Mouse (Mus musculus): ENCODE measurements at regions not wholly inside any gene's neighbourhood (a gene's known extent, or its start where the extent isn't known, plus 50 kb on each side); places are given as distances from the start of the nearest gene placed in this dataset.

DNA sequence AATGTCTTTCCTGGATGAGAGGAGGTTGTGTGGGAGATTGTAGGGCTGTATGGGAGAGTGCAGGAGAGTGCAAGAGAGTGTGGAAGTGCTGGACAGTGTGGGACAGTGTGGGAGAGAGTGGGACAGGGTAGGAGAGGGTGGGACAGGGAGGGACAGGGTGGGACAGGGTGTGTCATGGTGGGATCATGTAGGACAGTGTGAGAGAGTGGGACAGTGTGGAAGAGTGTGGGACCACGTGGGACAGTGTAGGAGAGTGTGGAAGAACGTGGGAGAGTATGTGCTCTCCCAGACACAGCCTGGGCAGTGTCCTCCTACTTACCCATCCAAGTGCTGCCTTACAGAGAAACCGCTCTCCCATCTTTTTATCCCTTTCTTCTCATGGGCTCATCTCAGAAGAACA lies 78.9 kb downstream of the Rps15a start:
- no peak for TF ChIP-seq POLR2A (IDR thresholded peaks at IDR 0.05; ENCODE audit: insufficient read depth, low read depth, low read length)
- TF ChIP-seq CTCF (IDR thresholded peaks at IDR 0.05; ENCODE audit: insufficient read depth, low read depth, low read length) = no peak

All from olfactory bulb, adult 2 months (tissue).